Mouse (Mus musculus) adipocyte (in vitro differentiated cells): Measurements from ENCODE around the gene Fkbp11.
"Not testable (repeated sequence)": the region's sequence is repeated elsewhere in the genome, so short reads cannot be mapped to it uniquely, and the experiment has no call there.

ENCODE experiments used
- DNase-seq: peaks from one replicate; pipeline ENCODE4 v3.0.0-alpha.2; 2016; ENCODE audit warnings: low spot score

Gene Fkbp11

DNA sequence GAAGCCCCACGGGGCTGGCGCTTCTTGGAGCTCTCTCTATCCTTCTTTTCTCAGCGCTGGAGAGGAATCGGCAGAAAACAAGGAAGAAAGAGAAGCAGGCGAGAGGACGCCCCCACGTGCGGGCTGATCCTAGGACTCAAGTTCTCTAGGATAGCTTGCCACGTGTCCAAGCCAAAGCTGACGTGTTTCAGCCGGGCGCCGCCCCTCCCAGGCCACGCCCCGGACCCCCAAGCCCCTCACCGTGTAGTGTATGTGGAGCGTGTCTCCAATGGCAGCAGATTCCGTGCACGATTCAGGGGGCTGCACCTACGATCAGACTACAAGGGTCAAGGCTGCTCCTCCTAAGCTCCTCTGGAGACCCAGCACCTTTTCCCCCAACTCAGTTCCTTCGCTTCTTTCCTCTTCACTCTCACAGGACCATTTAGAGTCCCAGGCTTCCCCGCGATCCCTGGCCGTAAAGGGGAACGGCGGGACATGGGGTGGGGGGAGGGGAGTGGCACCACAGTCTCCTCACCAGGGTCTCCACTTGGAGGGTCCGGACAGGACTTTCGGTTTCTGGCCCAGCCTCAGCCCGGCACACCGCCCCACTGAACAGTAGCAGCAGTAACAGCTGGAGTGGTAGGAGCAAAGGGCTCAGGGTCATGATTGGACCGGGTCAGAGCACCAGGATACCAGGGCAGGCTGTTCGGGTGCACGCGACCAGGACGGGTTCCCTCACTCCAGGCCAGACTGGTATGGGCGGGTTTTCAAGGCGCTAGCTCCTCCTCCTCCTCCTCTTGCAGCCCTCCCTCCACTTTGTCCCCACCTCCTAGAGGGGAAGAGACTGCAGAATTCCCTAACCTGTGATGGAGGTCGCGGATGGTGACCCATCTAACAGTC lies at the start of gene Fkbp11:
Fkbp11 (minus strand) TSS at position 756 of the 879 bp plus-strand sequence.
- DNase-seq, result peak; percentile 52

DNA sequence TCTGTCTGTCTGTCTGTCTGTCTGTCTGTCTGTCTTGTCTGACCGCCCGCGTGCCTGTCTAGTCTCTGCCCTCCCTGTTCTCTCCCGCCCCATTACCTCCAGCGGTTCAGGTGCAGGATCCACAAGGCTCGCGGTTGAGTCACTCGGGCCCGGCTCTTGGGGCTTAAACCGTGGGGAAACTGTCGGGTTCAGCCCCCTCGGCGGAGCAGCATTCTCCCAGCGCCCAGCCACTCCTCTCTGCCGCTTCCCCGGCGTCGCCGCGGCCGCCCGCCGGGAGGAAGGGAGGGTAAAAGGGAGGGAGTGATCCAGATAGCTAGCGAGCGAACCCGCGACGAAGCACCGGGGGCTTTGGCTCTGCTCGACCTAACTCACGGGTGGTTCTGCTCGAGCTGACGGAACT lies 49.8 kb upstream of the Fkbp11 start, which contains the start of gene Wnt10b:
Wnt10b (minus strand) TSS at position 389 of the 400 bp plus-strand sequence.
- no peak for DNase-seq

DNA sequence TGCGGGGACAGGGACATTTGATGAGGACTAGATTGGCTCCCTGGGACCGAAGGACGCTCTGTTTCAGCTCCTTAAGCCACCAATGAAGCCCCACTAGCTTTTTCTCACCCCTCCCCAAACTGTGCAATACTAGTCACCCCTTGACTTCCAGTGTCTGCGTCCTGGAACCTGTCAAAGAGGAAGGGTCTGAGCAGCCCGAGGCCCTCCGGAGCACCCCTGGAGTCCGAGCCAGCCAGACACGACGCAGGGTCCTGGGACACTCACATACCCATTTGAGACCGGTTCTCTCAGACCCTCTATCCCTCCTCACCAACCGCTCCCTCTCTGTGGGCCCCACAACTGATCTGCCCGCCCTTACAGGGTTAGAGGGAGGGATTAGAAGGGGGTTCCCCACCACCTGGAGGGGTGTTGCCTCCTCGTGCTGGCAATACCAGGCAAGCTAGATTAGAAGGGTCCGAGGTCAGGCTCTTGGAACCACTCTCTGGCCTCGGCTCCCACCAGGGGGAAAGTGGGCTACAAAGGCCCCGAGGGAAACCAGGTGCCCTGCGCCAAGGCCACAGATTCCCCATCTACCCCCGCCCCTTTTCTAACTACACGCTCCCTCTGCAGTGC lies 49.1 kb upstream of the Fkbp11 start:
- DNase-seq, result no peak

DNA sequence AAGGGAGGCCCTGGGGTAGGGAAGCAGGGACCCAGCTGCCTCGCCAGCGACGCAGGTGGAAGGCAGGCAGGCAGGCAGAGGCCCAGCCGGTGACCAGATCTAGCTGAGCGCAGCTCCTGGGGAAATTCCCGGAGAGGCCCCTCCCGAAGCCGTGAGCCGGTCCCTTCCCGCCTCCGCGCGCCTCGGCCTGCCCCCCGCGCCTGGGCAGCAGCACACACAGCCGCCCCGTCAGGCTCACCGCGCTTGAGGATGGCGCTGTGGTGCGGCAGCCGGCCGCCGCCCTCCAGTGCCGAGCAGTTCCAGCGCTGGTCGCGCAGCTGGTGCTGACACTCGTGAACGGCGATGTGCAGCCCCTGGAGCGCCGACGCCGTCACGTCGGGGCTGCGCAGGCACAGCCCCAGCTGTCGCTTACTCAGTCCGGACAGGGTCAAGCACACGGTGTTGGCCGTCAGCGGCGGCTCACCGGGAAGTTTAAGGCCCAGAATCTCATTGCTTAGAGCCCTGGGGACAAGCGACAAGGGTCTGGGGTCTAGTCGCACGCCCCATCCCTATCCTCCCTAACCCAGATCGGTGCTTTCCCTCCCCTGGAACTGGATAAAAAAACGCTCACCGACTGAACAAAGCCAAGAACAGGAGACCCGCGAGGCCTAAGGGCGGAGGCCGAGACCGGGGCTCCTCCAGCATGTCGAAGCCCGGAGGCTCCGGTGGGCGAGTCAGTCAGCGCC lies 48.4 kb upstream of the Fkbp11 start:
- DNase-seq, result no peak

DNA sequence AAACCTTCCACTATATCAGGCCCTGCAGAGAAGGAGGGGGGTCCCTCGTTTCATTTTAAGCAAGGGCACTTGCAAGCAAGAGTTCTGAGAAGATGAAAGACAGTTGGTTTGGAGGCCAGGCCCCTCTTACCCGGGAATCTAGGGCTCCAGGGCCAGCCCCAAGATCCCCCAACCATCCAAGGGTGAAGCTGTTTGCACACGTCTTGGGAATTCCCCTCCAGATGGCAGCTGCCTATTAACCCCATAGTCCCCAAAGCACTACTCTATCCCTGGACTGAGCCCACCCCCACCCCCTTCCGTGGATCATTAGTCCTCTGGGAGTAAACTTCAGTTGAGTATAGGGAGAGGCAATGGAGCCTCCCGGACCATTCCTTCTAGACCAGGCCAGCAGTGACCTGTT lies 47.5 kb upstream of the Fkbp11 start:
- no peak for DNase-seq

DNA sequence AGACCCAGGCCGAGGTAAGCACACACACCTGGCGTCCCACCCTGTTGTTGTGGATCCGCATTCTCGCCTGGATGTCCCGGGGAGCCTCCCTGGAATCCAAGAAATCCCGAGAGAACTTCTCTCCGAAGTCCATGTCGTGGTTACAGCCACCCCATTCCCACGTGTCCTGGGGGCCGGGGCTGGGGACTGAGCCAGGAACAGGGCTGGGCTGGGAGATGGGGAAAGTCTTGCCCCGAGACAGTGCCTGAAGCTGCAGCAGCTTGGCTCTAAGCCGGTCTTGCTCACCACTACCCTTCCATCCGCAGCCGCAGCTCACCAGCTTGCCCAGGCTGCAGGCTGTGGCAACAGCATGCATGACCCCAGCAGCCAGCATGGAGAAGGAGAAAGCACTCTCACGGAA lies 46.1 kb upstream of the Fkbp11 start:
- no peak for DNase-seq

DNA sequence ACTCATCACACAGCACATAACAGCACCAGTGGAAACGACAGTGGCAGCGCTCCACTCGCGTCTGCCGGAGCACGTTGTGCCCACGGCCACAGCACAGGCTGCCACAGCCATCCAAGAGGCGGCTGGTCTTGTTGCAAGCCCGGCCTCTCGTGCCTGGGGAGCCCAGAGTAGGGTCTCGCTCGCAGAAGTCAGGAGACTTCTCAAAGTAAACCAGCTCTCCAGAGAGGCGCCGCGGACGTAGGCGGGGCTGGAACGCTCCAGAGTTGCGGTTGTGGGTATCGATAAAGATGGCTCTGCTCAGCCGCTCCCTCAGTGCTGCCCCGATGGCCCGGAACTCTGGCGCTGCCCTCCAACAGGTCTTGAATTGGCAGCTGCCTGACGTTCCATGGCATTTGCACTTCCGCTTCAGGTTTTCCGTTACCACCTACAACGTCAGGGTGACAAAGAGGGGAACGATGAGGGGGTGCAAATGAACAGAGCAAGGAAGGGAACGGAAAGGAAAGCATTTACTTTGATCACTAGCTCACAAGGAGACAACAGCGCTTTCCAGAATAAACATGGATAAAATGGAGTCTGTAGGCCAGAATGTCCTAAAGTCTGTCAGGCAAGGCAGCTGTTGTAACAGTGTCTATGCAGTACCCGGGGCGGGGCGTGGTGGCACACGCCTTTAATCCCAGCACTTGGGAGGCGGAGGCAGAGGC lies 44.7 kb upstream of the Fkbp11 start:
- no peak for DNase-seq

DNA sequence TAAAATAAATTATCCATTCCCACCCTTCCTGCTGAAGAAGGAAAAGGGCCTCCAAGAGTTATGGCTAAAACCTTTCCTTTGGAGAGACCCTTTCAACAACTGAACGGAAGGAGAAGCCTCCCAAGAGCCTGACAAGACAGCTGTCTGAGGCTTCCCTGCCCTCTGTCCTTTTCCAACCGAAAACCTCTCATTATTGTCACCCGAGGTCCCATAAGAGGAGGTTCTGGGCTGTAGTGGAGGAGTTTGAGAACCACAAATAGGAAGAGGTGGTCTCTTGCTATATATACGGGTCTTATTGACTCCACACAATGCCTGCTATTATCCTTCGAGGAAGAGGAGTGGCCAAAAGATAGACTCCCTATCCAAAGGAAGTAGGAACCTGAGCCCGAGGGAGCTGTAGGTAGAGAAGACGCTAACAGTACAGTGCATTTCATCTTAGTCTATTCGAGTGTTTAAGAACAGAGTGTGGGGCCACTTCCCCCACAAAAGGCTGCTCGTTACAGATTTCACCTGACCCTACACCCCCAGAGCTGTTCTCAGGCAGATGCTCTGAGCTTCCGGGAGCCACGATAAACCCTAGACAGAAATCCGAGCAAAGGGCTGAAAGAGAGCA lies 43.9 kb upstream of the Fkbp11 start:
- DNase-seq, result no peak

DNA sequence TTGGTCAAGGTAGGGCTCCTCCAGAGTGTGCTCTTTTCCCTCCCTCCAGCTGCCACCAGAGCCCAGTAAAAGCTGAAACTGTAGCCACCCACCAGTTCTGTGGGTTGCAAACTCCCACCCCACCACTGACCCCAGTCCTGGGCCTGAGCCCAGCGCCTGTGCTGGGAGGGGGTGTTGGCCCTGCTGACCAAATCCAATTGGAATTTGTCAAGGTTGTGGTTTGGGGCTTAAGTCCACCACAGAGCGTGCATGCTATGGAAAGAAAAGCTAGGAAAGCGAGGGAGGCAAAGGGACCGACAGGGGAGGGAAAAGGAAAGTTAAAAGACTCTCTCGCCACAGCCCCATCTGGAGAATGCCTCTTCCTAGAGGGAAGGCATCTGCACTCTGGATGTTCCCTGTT lies 40.3 kb upstream of the Fkbp11 start:
- DNase-seq, result no peak

DNA sequence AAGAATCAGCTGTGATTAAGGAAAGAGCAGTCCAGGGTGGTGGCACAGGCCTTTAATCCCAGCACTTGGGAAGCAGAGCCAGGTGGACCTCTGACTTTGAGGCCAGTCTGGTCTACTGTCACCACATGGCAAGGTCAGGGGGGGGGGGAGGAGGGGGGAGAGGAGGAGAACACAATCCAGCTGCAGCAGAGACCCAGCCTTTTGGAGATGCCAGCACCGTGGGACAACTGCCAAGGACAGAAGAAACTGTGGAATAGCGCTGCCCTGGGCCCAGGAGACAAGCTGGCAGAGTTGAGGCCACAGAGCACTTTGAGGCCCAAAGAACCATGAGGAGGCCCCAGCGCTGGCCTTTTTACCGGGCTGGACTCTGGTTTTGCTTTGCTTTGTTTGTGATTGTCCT lies 37.9 kb upstream of the Fkbp11 start:
- DNase-seq, result peak; percentile 48

DNA sequence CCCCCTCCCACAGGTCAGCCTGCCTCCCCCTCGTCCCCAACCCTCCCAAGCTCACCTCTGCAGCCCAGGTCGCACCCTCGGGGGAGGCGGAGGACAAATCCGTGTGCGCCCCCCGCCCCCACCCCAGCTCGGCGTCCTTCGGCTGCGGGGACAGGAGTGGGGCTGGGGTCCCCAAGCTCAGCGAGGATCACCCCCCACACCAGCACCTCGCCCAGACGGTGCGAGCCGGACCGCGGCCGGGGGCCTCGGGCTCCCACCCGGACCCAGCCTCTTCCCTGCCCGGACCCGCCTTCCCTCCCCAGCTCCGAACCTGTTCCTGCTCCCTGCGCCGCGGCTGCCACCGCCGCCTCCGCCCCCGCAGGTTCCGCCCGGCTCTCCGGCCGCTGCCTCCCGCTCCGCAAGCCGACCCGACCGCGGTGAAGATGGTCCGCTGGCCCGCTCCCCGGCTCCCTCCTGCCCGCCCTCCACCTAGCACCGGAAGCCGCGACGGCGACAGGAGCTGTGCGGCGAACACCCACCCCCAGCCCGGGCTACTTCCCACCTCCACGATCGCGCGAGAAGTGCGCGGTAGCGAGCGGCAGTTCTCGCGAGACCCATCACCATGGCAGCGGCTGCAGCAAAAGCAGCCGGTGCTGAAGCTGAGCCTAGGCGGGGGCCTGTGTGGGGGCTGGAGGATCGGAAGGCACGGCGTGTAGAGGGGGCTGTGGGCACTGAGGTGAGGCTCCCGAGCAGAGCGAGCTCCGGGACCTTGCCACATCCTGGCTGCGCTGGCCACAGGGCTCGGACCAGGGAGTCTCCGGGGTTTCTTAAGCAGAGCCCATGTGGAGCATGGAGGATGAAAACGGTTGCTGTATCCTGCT lies 34.9 kb upstream of the Fkbp11 start, which contains the start of gene Arf3:
Arf3 (minus strand) TSS at position 545 of the 860 bp plus-strand sequence.
- peak; percentile 91 for DNase-seq

DNA sequence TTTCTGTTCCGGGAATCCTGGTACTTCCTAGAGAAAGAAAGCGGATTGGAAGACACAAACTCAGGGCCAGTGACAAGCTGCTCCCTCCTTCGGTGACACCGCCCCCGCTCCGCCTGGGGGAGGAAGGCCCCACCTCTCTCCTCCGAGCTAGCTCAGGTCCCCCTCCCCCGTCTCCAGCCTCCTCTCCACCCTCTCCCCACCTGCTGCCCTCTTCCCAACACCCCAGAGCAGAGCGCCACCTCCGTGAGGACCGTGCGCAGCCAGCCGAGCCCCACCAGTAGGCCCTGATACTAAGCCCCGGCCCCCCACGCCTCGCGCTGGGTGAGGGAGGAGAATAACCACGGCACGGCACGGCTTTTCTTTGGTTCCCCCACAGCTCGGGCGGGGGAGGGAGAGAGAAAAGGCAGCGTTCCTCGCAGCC lies 34.2 kb upstream of the Fkbp11 start:
- peak; percentile 84 for DNase-seq

DNA sequence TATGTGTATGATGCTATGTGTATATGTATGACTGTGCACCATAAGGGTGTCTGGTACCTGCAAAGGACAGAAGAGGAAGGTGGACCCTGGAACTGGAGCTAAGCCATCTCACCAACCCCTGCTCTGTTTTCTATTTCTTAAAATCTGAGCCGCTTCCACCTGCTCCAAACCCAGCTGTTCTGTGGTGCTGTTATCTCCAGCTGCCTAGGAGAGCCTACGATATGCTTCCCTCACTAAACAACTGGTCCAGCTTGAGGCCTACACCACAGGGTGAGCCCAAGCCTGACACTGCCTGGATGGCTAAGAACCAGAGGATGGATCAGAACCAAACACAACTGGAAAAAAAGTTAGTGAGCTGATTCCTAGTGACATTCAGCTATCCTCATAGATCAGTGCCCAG lies 26.1 kb upstream of the Fkbp11 start:
- no peak for DNase-seq

DNA sequence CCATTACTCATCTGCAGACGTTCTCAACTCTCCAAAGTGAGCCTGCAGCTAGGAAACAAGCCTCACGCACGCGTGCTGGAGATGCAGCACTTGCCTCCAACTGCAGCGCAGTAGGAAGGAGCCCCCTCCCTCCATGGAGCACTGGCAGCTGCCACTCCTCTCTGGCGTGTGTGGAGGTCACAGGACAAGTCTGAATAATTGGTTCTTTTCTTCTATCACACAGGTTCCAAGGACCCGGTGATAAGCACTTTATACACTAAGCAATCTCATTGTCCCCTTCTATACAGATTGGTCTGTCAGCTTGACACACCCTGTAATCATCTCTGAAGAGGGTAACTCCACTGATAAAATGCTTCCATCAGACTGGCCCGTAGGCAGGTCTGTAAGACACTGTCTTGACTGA lies 25.0 kb upstream of the Fkbp11 start:
- DNase-seq, result no peak

DNA sequence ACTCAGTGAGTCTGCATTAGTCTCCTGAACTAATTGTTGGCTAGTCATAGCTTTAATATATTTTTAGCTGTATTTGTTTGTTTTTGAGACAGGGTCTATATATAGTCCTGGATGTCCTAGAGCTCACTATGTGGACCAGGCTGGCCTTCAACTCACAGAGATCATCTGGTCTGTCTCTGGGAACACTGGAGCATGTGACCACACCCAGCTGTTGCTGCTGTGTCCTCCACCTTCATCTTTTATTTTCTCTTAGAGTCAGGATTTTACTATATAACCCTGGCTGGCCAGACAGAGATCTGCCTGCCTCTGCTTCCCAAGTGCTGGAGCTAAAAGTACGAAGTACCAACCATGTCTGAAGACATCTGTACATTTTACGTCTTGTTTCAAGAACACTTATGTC lies 21.1 kb upstream of the Fkbp11 start:
- no peak for DNase-seq

DNA sequence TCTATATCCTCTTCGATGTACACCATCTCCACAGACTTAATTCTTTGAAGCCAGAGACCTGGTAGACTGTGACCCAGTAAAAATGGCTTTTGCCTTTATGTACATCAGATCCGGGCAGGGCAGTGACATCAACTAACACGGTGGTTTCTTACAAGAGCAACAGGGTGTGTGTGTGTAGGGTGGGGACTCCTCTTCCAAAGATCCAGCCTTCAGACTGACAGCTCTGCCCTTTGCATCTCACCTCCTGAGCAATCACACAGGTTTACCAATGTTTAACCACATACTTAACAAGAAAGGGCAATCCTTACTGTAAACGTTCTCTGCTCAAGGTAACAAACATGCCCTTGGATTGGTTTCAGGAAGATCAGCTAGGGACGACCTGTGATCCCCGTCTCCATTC lies 19.3 kb upstream of the Fkbp11 start:
- no peak for DNase-seq

DNA sequence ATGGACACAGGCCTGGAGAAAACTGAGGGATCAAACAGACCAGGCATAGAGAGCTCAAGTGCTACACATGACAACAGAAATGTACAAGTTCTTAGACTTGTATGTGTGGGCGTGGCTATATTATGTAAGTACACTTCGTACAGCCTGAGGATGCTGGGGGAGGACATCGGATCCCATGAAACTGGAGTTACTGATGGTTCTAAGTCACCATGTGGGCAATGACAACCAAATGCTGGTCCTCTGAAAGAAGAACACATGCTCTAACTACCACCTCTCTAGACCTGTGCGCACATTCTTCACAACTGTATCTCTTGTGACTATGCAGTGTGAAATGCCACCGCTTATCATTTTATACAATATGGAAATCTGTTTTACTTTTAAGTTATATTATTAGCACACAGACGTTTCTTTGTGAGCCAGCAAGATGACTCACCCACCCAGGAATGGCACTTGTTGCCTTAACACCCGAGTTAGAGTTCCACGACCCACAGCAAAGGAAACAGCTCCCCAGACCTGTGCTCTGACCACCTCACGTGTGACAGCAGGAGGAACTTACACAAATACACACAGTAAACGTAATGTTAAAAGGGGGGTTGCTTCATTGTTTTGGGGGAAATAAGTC lies 18.5 kb upstream of the Fkbp11 start:
- no peak for DNase-seq

DNA sequence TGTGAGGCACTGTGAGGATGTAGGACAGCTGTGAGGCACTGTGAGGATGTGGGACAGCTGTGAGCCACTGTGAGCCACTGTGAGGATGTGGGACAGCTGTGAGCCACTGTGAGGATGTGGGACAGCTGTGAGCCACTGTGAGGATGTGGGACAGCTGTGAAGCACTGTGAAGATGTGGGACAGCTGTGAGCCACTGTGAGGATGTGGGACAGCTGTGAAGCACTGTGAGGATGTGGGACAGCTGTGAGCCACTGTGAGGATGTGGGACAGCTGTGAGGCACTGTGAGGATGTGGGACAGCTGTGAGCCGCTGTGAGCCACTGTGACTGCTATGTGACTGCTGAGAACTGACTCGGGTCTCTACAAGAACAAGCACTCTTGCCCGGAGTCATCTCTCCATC lies 15.9 kb upstream of the Fkbp11 start:
- DNase-seq, result not testable (repeated sequence)

DNA sequence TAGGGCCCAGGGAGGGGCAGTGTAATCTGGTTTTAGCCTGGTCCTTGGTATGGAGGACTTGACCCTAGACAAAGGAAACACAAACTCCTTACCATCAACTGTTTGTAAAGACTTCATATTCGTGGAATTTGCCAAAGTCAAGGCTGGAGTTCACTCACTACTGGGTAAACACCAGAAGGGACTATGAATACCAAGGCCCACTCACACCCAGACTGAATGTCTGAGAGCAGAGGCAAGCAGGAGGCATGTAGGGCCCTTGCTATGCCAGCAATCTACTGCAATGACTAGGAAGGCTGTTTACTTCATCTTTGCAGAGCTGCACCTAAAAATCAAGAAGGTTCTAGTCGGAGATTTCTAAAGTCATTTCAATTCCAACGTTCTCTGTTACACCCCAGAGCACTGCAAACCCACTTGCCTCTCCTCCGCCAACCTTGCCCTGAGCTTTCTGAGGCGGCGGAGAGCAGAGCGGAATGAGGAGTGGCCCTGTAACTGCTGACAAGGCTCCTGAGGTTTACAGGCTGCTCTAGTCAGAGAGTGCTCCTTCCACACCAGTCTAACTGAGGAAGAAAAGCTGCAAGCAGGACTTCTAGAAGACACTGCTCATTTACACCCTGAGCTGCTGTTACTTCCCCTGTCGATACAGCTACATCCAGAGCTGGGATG lies 14.9 kb upstream of the Fkbp11 start:
- no peak for DNase-seq

DNA sequence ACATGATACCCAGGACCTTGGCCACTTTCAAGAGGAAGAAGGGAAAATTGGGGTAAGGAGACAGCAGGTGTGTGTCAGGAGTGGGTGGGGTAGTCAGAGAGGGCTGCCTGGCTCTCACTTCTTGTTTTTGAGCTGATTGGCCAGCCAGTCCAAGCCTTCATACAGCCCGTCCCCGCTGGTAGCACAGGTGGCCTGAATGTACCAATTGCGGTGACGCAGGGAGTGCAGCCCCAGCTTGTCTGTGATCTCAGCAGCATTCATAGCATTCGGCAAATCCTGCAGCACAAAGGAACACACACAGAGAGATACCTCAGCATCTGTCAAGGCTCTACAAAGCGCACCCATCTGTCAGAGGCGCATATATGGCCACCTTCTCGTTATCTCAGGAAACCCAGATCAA lies 12.2 kb upstream of the Fkbp11 start:
- DNase-seq, result no peak
